Mouse (Mus musculus) C2C12 (cell line): ENCODE measurements around the gene Gm15446. TPM values are rescaled to one million over a fixed set of nuclear protein-coding genes. Genes with fewer than 3 reads are reported as not detected.
"Not testable (repeated sequence)": the region's sequence is repeated elsewhere in the genome, so short reads cannot be mapped to it uniquely, and the experiment has no call there.

Experiments
- H3K27me3 ChIP-seq: one replicate; pipeline ENCODE4 v1.6.1; 2011; ENCODE audit not compliant: control insufficient read depth, insufficient read depth, insufficient read length
- H3K36me3 ChIP-seq: one replicate; pipeline ENCODE4 v1.6.1; 2011; ENCODE audit not compliant: control insufficient read depth, insufficient read depth
- H3K4me3 ChIP-seq: one replicate; pipeline ENCODE4 v1.5.1; 2011; ENCODE audit warnings: mild to moderate bottlenecking, control low read depth; ENCODE audit not compliant: poor library complexity, insufficient read depth, severe bottlenecking
- H3K79me2 ChIP-seq: one replicate; pipeline ENCODE4 v1.6.1; 2011; ENCODE audit not compliant: control insufficient read depth, insufficient read depth
- H3K79me3 ChIP-seq: one replicate; pipeline ENCODE4 v1.6.1; 2011; ENCODE audit warnings: low read depth, control low read depth
- H3ac ChIP-seq: one replicate; pipeline ENCODE3; 2011; ENCODE audit warnings: low read depth; ENCODE audit not compliant: control insufficient read depth, insufficient read length
- CEBPB ChIP-seq: IDR thresholded peaks from one replicate; pipeline ENCODE4 v1.6.1; 2011; ENCODE audit warnings: low read depth, mild to moderate bottlenecking, control low read depth, moderate library complexity
- CTCF ChIP-seq: IDR thresholded peaks from one replicate; pipeline ENCODE4 v1.5.1; 2011; ENCODE audit not compliant: control insufficient read depth, insufficient read depth, insufficient read length
- FOSL1 ChIP-seq: IDR thresholded peaks from one replicate; pipeline ENCODE4 v1.8.0; 2011; ENCODE audit warnings: mild to moderate bottlenecking, low read length; ENCODE audit not compliant: poor library complexity, insufficient read depth, severe bottlenecking
- MAX ChIP-seq: IDR thresholded peaks from one replicate; pipeline ENCODE4 v1.6.1; 2011; ENCODE audit warnings: mild to moderate bottlenecking, control low read depth
- MYOD1 ChIP-seq: IDR thresholded peaks from one replicate; pipeline ENCODE4 v1.6.1; 2011; ENCODE audit warnings: low read depth; ENCODE audit not compliant: control insufficient read depth, insufficient read length
- MYOG ChIP-seq: IDR thresholded peaks from one replicate; pipeline ENCODE4 v1.6.1; 2011; ENCODE audit not compliant: control insufficient read depth, insufficient read length; ENCODE audit errors: extremely low read depth
- USF1 ChIP-seq: IDR thresholded peaks from one replicate; pipeline ENCODE4 v1.6.1; 2011; ENCODE audit warnings: low read depth, mild to moderate bottlenecking, control low read depth, moderate library complexity
- long read RNA-seq, 2 experiments: library from polyadenylated mRNA; unstranded; transcript quantifications; one replicate each; pipeline ENCODE4 v2.0.0; 2019 to 2020
- polyA plus RNA-seq: library from polyadenylated mRNA; unstranded; fragments of >200 nt; fragmentation: generic; extraction: Trizol; gene quantifications from one replicate; pipeline ENCODE4 v1.2.1, GENCODE M21; 2012; ENCODE audit warnings: missing spikeins

Gene Gm15446
- 0.88 TPM for polyA plus RNA-seq
- long read RNA-seq, experiment 1, transcript Gm15446-201 (4 exons, 2,417 nt): major isoform, 6 of 7 reads
- long read RNA-seq, experiment 1, partial matches to known transcripts: 0 of 7 reads
- long read RNA-seq, experiment 1, other reads (novel, unspliced or antisense): 1 of 7 reads
- long read RNA-seq, experiment 2, transcript Gm15446-201 (4 exons, 2,417 nt): major isoform, 10 of 14 reads
- long read RNA-seq, experiment 2, partial matches to known transcripts: 0 of 14 reads
- long read RNA-seq, experiment 2, other reads (novel, unspliced or antisense): 4 of 14 reads

DNA sequence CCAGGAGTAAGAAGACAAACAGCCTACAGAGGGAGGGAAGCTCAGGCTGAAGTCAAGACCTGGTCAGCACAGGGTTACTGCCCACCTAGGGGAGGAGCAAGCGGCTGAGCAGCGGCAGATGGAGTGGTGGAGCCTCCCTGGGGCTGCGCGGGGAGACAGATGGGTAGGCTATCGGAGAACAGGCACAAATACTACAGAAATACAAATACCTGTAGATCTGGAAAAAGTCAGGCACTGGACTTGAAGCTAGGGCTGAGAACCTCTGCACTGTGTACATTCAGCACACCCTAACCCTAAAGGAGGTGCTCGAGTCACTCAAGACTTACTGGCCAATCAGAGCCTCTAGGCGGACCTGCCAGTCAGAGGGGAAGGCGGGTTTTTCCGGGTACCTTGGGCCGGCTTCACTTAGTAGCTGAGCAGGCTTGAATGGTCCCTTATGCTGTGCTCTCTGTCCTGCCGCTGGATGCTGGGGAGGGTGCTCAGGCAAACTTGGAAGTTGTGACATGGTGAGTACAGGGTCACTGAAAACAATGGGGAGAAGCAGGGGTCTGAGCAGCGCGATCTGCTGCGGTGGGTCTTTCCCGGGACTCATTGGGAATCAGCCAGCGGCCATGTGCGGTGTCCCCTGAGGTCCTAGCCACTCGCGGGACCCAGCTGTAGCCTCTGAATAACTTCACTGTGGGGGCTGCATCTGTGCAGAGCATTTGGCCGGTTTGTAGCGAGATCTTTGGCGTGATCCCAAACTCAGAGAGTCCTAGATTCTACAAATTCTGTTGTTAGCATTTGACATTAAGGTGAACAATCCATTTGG lies at the start of gene Gm15446:
Gene Gm15446 (plus strand): TSS at position 140 of the 811 bp plus-strand sequence.
- H3K79me2 ChIP-seq: peaks cover 22% of the 10 kb centered on the region
- peaks cover 12% of the 10 kb centered on the region for H3K79me3 ChIP-seq
- H3K4me3 ChIP-seq: peak within 1 kb of the TSS; percentile 46

DNA sequence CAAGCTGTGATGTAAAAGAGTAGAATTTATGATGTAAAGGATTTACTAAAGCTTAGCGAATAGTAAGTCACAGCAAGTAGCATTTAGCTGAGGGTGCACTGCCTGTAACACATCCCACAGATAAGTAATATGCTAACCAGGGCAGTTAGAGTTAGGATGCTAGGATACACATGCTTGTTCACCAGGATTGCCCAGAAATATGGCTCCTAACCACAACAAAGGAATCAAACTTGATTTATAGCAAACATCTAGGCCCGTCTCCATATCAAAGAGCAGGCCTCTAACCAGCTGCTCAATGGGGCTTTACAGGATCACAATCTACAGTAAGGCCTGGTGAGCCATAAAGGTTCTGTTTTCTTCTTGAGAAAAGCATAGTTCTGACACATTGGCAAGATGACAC lies 929 bp downstream of the Gm15446 start:
- not testable (repeated sequence) for H3K27me3 ChIP-seq, H3K36me3 ChIP-seq, H3ac ChIP-seq
- peak overlapping the region; percentile 46 for H3K4me3 ChIP-seq
- peaks cover 22% of the 10 kb centered on the region for H3K79me2 ChIP-seq
- H3K79me3 ChIP-seq: peaks cover 12% of the 10 kb centered on the region

More for the DNA sequence above, at the start of gene Gm15446:
- peak within 1 kb of the TSS; percentile 64 for H3ac ChIP-seq
- H3K36me3 ChIP-seq, H3K27me3 ChIP-seq: not testable (repeated sequence)

DNA sequence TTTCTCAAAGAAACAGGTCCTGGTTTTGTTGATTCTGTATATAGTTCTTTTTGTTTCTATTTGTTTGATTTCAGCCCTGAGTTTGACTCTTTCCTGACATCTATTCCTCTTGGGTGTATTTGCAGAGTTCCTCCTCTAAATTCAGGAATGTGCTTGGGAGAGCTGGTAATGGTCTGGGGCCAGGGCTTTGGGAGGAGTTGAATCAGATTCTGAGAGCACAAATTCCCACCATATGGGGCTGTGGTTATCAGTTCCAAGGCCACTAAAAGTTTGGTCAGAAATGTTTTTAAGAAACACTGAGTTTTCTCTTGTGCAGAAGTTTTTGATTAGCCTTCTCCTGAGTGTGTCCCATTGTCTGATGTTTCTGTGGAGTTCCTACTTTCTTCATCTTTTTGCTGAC lies 1.7 kb downstream of the Gm15446 start:
- peaks cover 12% of the 10 kb centered on the region for H3K79me3 ChIP-seq
- H3ac ChIP-seq: no peak overlapping the region
- no peaks in the 10 kb centered on the region for H3K27me3 ChIP-seq
- TF ChIP-seq MYOD1 (no peak), FOSL1 (no peak), USF1 (no peak), CEBPB (no peak), CTCF (no peak), MAX (no peak), MYOG (no peak)
- no peaks in the 10 kb centered on the region for H3K36me3 ChIP-seq
- peaks cover 22% of the 10 kb centered on the region for H3K79me2 ChIP-seq
- no peak overlapping the region for H3K4me3 ChIP-seq

GRCm38 (mm10) chr5:109950281-109950680 lies 27.1 kb downstream of the Gm15446 start:
- Histone ChIP-seq H3K4me3 (no peak overlapping the region), H3K27me3 (no peaks in the 10 kb centered on the region), H3K36me3 (no peaks in the 10 kb centered on the region), H3ac (no peak overlapping the region), H3K79me3 (no peaks in the 10 kb centered on the region), H3K79me2 (no peaks in the 10 kb centered on the region)
- TF ChIP-seq MYOG (no peak), MYOD1 (no peak), FOSL1 (no peak), CEBPB (no peak), CTCF (no peak), MAX (no peak), USF1 (no peak)

DNA sequence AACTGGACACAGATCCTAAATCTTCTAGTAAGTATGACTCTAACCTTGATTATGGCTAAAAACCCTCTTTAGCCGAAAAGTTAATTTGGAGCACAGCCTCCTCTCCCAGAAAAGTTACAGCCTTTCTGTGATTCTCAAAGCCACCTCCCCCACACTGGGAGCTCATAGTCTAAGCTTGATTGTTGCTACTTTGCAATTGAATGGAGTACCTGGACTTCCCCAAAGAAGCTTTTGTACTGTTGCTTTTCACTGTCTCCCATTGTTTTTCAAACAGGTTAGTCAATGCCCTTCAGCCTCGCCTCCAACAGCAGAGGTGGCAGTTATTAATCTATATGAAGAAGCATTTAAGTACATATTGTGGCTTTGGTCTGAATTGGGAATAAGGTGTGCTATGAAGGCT lies 57.5 kb downstream of the Gm15446 start:
- not testable (repeated sequence) for H3K79me3 ChIP-seq, H3K36me3 ChIP-seq, H3K79me2 ChIP-seq, H3ac ChIP-seq, H3K27me3 ChIP-seq, H3K4me3 ChIP-seq

Other genes with a start within 250 kb of the Gm15446 start
- gene 5430403G16Rik, start 232.4 kb upstream of the Gm15446 start, polyA plus RNA-seq: 0.05 TPM
- 1.5 TPM for gene 4930522L14Rik, start 171.5 kb upstream of the Gm15446 start, polyA plus RNA-seq
- gene Zfp932, start 73.1 kb downstream of the Gm15446 start, polyA plus RNA-seq: 10.3 TPM
- 0.09 TPM for gene Gm17655, start 149.1 kb downstream of the Gm15446 start, polyA plus RNA-seq
- 0.14 TPM for gene Gm35315, start 171.0 kb downstream of the Gm15446 start, polyA plus RNA-seq
- 0.78 TPM for gene Plcxd1, start 176.6 kb downstream of the Gm15446 start, polyA plus RNA-seq
- 56.7 TPM for gene Gtpbp6, start 184.8 kb downstream of the Gm15446 start, polyA plus RNA-seq
- 2.2 TPM for gene Zfp605, start 186.7 kb downstream of the Gm15446 start, polyA plus RNA-seq
- gene Chfr, start 212.4 kb downstream of the Gm15446 start, polyA plus RNA-seq: 14.4 TPM